Mouse (Mus musculus) Patski (cell line): ENCODE measurements around the gene Pde6b. TPM values are rescaled to one million over a fixed set of nuclear protein-coding genes. Genes with fewer than 3 reads are reported as not detected.

ENCODE experiments used
- ATAC-seq: fragments of 100-300 bp; one replicate; pipeline ENCODE4 v1.8.0; 2021
- CTCF ChIA-PET: fragments of 350-600 bp; sonication (Branson Sonifier 250); formaldehyde crosslinking; loops from one replicate; lab custom pipeline; 2022; ENCODE audit warnings: inconsistent platforms; lab: Charles Lee
- POLR2A ChIA-PET: fragments of 350-600 bp; sonication (Branson Sonifier 250); formaldehyde crosslinking; loops from one replicate; lab custom pipeline; 2022; ENCODE audit warnings: antibody characterized with exemption, inconsistent platforms; lab: Charles Lee
- DNase-seq: peaks from one replicate; pipeline ENCODE4 v3.0.0-alpha.2; 2011; ENCODE audit warnings: low read depth, low spot score
- H3K27me3 ChIP-seq: fragments of 371-371 bp; one replicate; pipeline ENCODE4 v1.5.1; 2021
- CTCF ChIP-seq: fragments of 100-300 bp; IDR thresholded peaks from one replicate; pipeline ENCODE4 v1.5.1; 2021
- in situ Hi-C: fragments of 300-500 bp; cut with MboI; formaldehyde crosslinking; loops from 3 replicates; pipeline ENCODE4 v1.11.1; 2018; ENCODE audit warnings: low pct_unique_long_range_greater_than_20kb, mixed read lengths
- polyA plus RNA-seq: library from polyadenylated mRNA; unstranded; gene quantifications from one replicate; pipeline ENCODE4 v1.2.3, GENCODE M21; 2021

Pde6b gene
- polyA plus RNA-seq, 1 experiment from 2014 or later, result 0.28 TPM

- no peak for TF ChIP-seq CTCF
- CTCF ChIA-PET, result interaction anchor here (0.9 to 1.3 kb wide), 2 partner anchors 9 to 25 kb away, joined by 3 read pairs; partner anchors contain the start of gene Atp5k
- ATAC-seq, result no peak
- POLR2A ChIA-PET, result no interaction called here
- peaks cover 10% of the 10 kb centered on the region for H3K27me3 ChIP-seq
- DNase-seq, result no peak
- in situ Hi-C loops, result no loop called here
These were observed 70.5 kb downstream of the Pde6b start for GRCm38 (mm10) chr5:108458706-108459105.

GRCm38 (mm10) chr5:108460461-108460860 lies 72.3 kb downstream of the Pde6b start:
- in situ Hi-C loops, result no loop called here
- H3K27me3 ChIP-seq, result peaks cover 5% of the 10 kb centered on the region
- ChIA-PET POLR2A (interaction anchor here (0.7 kb wide), 1 partner anchor 10 kb away, joined by 3 read pairs; no protein-coding TSS in a partner anchor), CTCF (no interaction called here)
- DNase-seq (no peak), ATAC-seq (no peak)
- no peak for TF ChIP-seq CTCF

GRCm38 (mm10) chr5:108461082-108462065 lies 73.2 kb downstream of the Pde6b start, which contains the start of gene Pcgf3:
Gene Pcgf3 (plus strand): TSS chr5:108461232.
- POLR2A ChIA-PET, result interaction anchor here (0.6 to 0.7 kb wide), 2 partner anchors 11 to 43 kb away, joined by 3 read pairs; no protein-coding TSS in a partner anchor
- peak; percentile 92 for ATAC-seq
- CTCF ChIA-PET, result interaction anchor here (1.3 kb wide), 1 partner anchor 27 kb away, joined by 4 read pairs; the partner anchor contains the start of gene Atp5k
- H3K27me3 ChIP-seq, result peaks cover 4% of the 10 kb centered on the region
- TF ChIP-seq CTCF, result no peak
- in situ Hi-C loops, result no loop called here
- DNase-seq, result peak; percentile 74

GRCm38 (mm10) chr5:108462446-108462845 lies 74.3 kb downstream of the Pde6b start:
- DNase-seq (no peak), ATAC-seq (no peak)
- in situ Hi-C loops, result no loop called here
- no peak for TF ChIP-seq CTCF
- CTCF ChIA-PET, result interaction anchor here (1.3 kb wide), 1 partner anchor 28 kb away, joined by 4 read pairs; the partner anchor contains the start of gene Atp5k
- H3K27me3 ChIP-seq, result peaks cover 4% of the 10 kb centered on the region
- POLR2A ChIA-PET, result no interaction called here

- ChIA-PET POLR2A (no interaction called here), CTCF (interaction anchor here (0.9 kb wide), 1 partner anchor 14 kb away, joined by 3 read pairs; no protein-coding TSS in a partner anchor)
- ATAC-seq (no peak), DNase-seq (no peak)
- in situ Hi-C loops, result loop anchor here (5.0 kb wide), 1 partner anchor 433 kb away; no protein-coding TSS in a partner anchor
- H3K27me3 ChIP-seq, result no peaks in the 10 kb centered on the region
- TF ChIP-seq CTCF, result no peak
These were observed 77.1 kb downstream of the Pde6b start for GRCm38 (mm10) chr5:108465131-108465891.

GRCm38 (mm10) chr5:108466647-108467046 lies 78.5 kb downstream of the Pde6b start:
- POLR2A ChIA-PET, result no interaction called here
- H3K27me3 ChIP-seq, result no peaks in the 10 kb centered on the region
- CTCF ChIA-PET, result no interaction called here
- ATAC-seq, result peak; percentile 14
- no peak for TF ChIP-seq CTCF
- DNase-seq, result no peak
- in situ Hi-C loops, result loop anchor here (5.0 kb wide), 1 partner anchor 434 kb away; no protein-coding TSS in a partner anchor

- H3K27me3 ChIP-seq, result no peaks in the 10 kb centered on the region
- DNase-seq (no peak), ATAC-seq (no peak)
- in situ Hi-C loops, result loop anchor here (5.0 kb wide), 1 partner anchor 437 kb away; no protein-coding TSS in a partner anchor
- CTCF ChIA-PET, result interaction anchor here (0.8 to 2.6 kb wide), 4 partner anchors 16 to 266 kb away, joined by 3 to 9 read pairs (median 4); no protein-coding TSS in a partner anchor
- POLR2A ChIA-PET, result no interaction called here
- TF ChIP-seq CTCF, result no peak
These were observed 81.4 kb downstream of the Pde6b start for GRCm38 (mm10) chr5:108469617-108470016.

GRCm38 (mm10) chr5:108473737-108474136 lies 85.5 kb downstream of the Pde6b start:
- ATAC-seq, result no peak
- CTCF ChIA-PET, result no interaction called here
- no peak for DNase-seq
- POLR2A ChIA-PET, result interaction anchor here (0.8 to 0.9 kb wide), 2 partner anchors 11 to 104 kb away, joined by 3 to 6 read pairs; no protein-coding TSS in a partner anchor
- in situ Hi-C loops, result no loop called here
- no peaks in the 10 kb centered on the region for H3K27me3 ChIP-seq
- no peak for TF ChIP-seq CTCF

GRCm38 (mm10) chr5:108475977-108476376 lies 87.8 kb downstream of the Pde6b start:
- ATAC-seq, result no peak
- POLR2A ChIA-PET, result no interaction called here

More at GRCm38 (mm10) chr5:108475977-108476376, 87.8 kb downstream of the Pde6b start:
- no peaks in the 10 kb centered on the region for H3K27me3 ChIP-seq
- in situ Hi-C loops, result no loop called here
- CTCF ChIA-PET, result interaction anchor here (1.2 kb wide), 1 partner anchor 12 kb away, joined by 3 read pairs; no protein-coding TSS in a partner anchor
- TF ChIP-seq CTCF, result no peak
- no peak for DNase-seq

Other genes starting within 250 kb of the Pde6b start
- gene Dr1, start 119.5 kb upstream of the Pde6b start, polyA plus RNA-seq, result 36.5 TPM
- 17.0 TPM for gene Pigg, start 75.8 kb upstream of the Pde6b start, polyA plus RNA-seq
- gene Gm42517, start 20.5 kb upstream of the Pde6b start, polyA plus RNA-seq, result 10.3 TPM
- gene Atp5k, start 46.1 kb downstream of the Pde6b start, polyA plus RNA-seq, result 817 TPM
- 1.1 TPM for gene Mfsd7a, start 60.5 kb downstream of the Pde6b start, polyA plus RNA-seq
- 42.5 TPM for gene Pcgf3, start 72.8 kb downstream of the Pde6b start, polyA plus RNA-seq
- not detected for gene Cplx1, start 161.6 kb downstream of the Pde6b start, polyA plus RNA-seq
- 133 TPM for gene Gak, start 241.4 kb downstream of the Pde6b start, polyA plus RNA-seq
- 37.2 TPM for gene Tmem175, start 241.4 kb downstream of the Pde6b start, polyA plus RNA-seq